Mouse (Mus musculus) megakaryocyte, embryonic 14.5 days (primary cell): ENCODE data around the gene Vps41.

Source experiments
- FLI1 ChIP-seq: IDR thresholded peaks from 2 replicates; pipeline ENCODE4 v1.6.1; 2012; ENCODE audit warnings: low read length, inconsistent platforms, mixed read lengths
- GATA1 ChIP-seq: IDR thresholded peaks from 3 replicates; pipeline ENCODE4 v1.6.1; 2012; ENCODE audit warnings: mixed read lengths, low read length, inconsistent platforms, borderline replicate concordance

DNA sequence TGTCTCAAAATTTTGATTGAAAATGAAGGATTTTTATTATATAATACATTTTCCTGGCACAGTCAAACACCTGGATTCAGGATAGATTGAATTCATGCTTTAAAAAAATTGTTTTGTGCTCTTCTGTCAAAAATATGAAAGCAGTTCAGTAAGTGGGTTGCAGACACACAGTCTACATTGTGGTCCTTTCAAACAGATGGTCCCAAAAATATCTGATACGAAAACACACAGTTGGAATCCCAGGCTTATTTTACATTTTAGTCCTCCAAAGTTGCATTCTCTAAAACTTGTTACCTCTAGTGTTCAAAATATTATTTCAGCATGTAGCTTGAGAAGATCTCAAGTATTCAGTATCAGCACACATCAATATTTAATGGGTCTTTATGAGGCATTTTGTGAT, 5.4 kb upstream of the Vps41 start:
- TF ChIP-seq GATA1 (no peak), FLI1 (no peak)
